Mouse (Mus musculus) neural tube, embryonic 11.5 days (tissue): ENCODE measurements around the gene Gm7876. TPM values are rescaled to one million over a fixed set of nuclear protein-coding genes. Genes with fewer than 3 reads are reported as not detected.
"Not testable (repeated sequence)": the region's sequence is repeated elsewhere in the genome, so short reads cannot be mapped to it uniquely, and the experiment has no call there.

Source experiments
- ATAC-seq: fragments of 200-750 bp; cut with Nextera tagmentation; 2 replicates; pipeline ENCODE4 v1.8.0; 2017; ENCODE audit warnings: moderate number of reproducible peaks, mild to moderate bottlenecking, moderate TSS enrichment, moderate library complexity; ENCODE audit not compliant: insufficient read depth, low FRiP score, low TSS enrichment
- DNase-seq: peaks from one replicate; pipeline ENCODE4 v3.0.0-alpha.2; 2015; ENCODE audit warnings: low spot score
- H3K27ac ChIP-seq: fragments of 300-500 bp; sonication (generic); 2 replicates; pipeline ENCODE4 v1.5.1; 2014; ENCODE audit warnings: low read depth, mild to moderate bottlenecking, low read length
- H3K27me3 ChIP-seq: fragments of 300-500 bp; sonication (generic); 2 replicates; pipeline ENCODE4 v1.6.1; 2014; ENCODE audit warnings: mild to moderate bottlenecking, low read length, mixed read lengths; ENCODE audit not compliant: control insufficient read depth, insufficient read depth
- H3K36me3 ChIP-seq: fragments of 300-500 bp; sonication (generic); 2 replicates; pipeline ENCODE4 v1.6.1; 2014; ENCODE audit warnings: mild to moderate bottlenecking, low read length, moderate library complexity, mixed read lengths; ENCODE audit not compliant: control insufficient read depth, insufficient read depth
- H3K4me1 ChIP-seq: fragments of 300-500 bp; sonication (generic); 2 replicates; pipeline ENCODE4 v1.6.1; 2014; ENCODE audit warnings: low read length, mixed read lengths; ENCODE audit not compliant: control insufficient read depth, insufficient read depth
- H3K4me2 ChIP-seq: fragments of 300-500 bp; sonication (generic); 2 replicates; pipeline ENCODE4 v1.6.1; 2014; ENCODE audit warnings: low read depth, mild to moderate bottlenecking, moderate library complexity
- H3K4me3 ChIP-seq: fragments of 300-500 bp; sonication (generic); 2 replicates; pipeline ENCODE4 v1.5.1; 2014; ENCODE audit warnings: low read depth, low read length
- H3K9ac ChIP-seq: fragments of 300-500 bp; sonication (generic); 2 replicates; pipeline ENCODE4 v1.6.1; 2014; ENCODE audit warnings: mild to moderate bottlenecking, low read length
- H3K9me3 ChIP-seq: fragments of 300-500 bp; sonication (generic); 2 replicates; pipeline ENCODE4 v1.6.1; 2016; ENCODE audit warnings: low read length; ENCODE audit not compliant: control insufficient read depth
- WGBS: fragments of 180-500 bp; shearing (Covaris S2); extraction: QIAGEN DNeasy Blood & Tissue Kit; methylation state at CpG from one replicate; pipeline ENCODE4 v1.1.7; 2014; 5-methylcytosine and 5-hydroxymethylcytosine counted together
- polyA plus RNA-seq: library from polyadenylated mRNA; unstranded; fragments of >200 nt; fragmentation: Nextera tagmentation; extraction: Ambion mirVana; gene quantifications from 2 replicates; pipeline ENCODE4 v1.2.1, GENCODE M21; 2014

The Gm7876 gene
- polyA plus RNA-seq, result not detected in 2 replicates

GRCm38 (mm10) chr14:4708938-4709337 is at the start of gene Gm7876:
Gm7876 (plus strand) TSS chr14:4709238.
- H3K9ac ChIP-seq, H3K4me2 ChIP-seq, H3K36me3 ChIP-seq, H3K27me3 ChIP-seq, H3K4me3 ChIP-seq, H3K4me1 ChIP-seq, H3K9me3 ChIP-seq, H3K27ac ChIP-seq, ATAC-seq, DNase-seq: not testable (repeated sequence)
- 81% methylated on average over 1 of the region's 2 CpGs for WGBS

GRCm38 (mm10) chr14:4663892-4664291 is 45.1 kb upstream of the Gm7876 start, which contains the start of gene Gm3239:
Gm3239 (plus strand) TSS chr14:4664192.
- not testable (repeated sequence) for H3K4me3 ChIP-seq, H3K36me3 ChIP-seq, H3K9me3 ChIP-seq, H3K4me1 ChIP-seq, H3K27ac ChIP-seq, ATAC-seq, DNase-seq, H3K27me3 ChIP-seq, H3K4me2 ChIP-seq, H3K9ac ChIP-seq
- WGBS, result no CpG with 5 or more reads among the region's 2 CpGs

GRCm38 (mm10) chr14:4726038-4726880 is 17.2 kb downstream of the Gm7876 start, which contains the start of gene Gm3252:
Gm3252 (plus strand) TSS chr14:4726775.
- H3K9ac ChIP-seq, H3K27ac ChIP-seq, H3K9me3 ChIP-seq, H3K36me3 ChIP-seq, ATAC-seq, H3K4me3 ChIP-seq, H3K27me3 ChIP-seq, H3K4me1 ChIP-seq: not testable (repeated sequence)
- peak within 1 kb of the TSS; percentile 29 for H3K4me2 ChIP-seq
- DNase-seq, result peak; percentile 7
- under 1% methylated on average over 10 of the region's 47 CpGs for WGBS

Other genes starting within 250 kb of the Gm7876 start
- gene Gm3182, start 227.5 kb upstream of the Gm7876 start, polyA plus RNA-seq, result not detected in 2 replicates
- not detected in 2 replicates for gene Gm3047, start 153.8 kb upstream of the Gm7876 start, polyA plus RNA-seq
- not detected in 2 replicates for gene Gm8159, start 76.9 kb upstream of the Gm7876 start, polyA plus RNA-seq
- 0.41 TPM in 1 of 2 replicates, not detected in the other for gene Gm3239, start 45.0 kb upstream of the Gm7876 start, polyA plus RNA-seq
- 0.24 and 0.49 TPM in 2 replicates for gene Gm3252, start 17.5 kb downstream of the Gm7876 start, polyA plus RNA-seq
- gene Gm9602, start 67.1 kb downstream of the Gm7876 start, polyA plus RNA-seq, result not detected in 2 replicates
- gene Gm3269, start 128.9 kb downstream of the Gm7876 start, polyA plus RNA-seq, result not detected in 2 replicates
- gene Gm3264, start 146.3 kb downstream of the Gm7876 start, polyA plus RNA-seq, result 1.3 TPM in 1 of 2 replicates, not detected in the other
- gene Gm3278, start 183.2 kb downstream of the Gm7876 start, polyA plus RNA-seq, result not detected in 2 replicates